Mouse (Mus musculus) erythroblast, embryonic 14.5 days (primary cell): Measurements from ENCODE around the gene Lyst.

Experiments
- GATA1 ChIP-seq: IDR thresholded peaks from 2 replicates; pipeline ENCODE4 v1.6.1; 2012; ENCODE audit warnings: low read length, inconsistent platforms, mixed read lengths
- TAL1 ChIP-seq: IDR thresholded peaks from 3 replicates; pipeline ENCODE4 v1.6.1; 2012; ENCODE audit warnings: low read length, inconsistent platforms, mixed read lengths

DNA sequence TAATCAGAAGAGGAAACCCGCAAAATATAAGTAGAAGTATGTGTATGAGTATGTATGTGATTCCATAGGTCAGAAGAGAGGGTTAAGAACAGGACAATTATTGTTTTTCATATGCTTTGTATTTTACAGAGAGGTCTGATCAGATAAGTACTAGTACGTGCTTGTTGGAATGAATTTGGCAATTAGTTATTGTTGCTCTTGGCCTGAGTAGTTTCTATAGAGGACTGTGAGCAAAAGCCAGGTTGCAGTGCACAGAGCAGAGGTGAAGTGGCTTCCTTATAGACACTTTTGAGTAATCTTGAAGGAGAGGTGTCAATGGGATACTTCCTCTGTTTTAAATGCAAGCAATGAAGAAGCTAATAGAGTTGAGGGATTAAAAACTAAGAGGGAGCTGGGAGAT, 7.7 kb downstream of the Lyst start:
- TF ChIP-seq GATA1 (no peak), TAL1 (no peak)
